Mouse (Mus musculus) neural tube, embryonic 14.5 days (tissue): ENCODE results near the gene Wasf3. TPM values are rescaled to one million over a fixed set of nuclear protein-coding genes. Genes with fewer than 3 reads are reported as not detected.

ENCODE experiments used
- ATAC-seq: fragments of 200-750 bp; cut with Nextera tagmentation; 2 replicates; pipeline ENCODE4 v1.8.0; 2017; ENCODE audit warnings: low read depth, mild to moderate bottlenecking, moderate TSS enrichment, moderate library complexity
- H3K27ac ChIP-seq: fragments of 300-500 bp; sonication (generic); 2 replicates; pipeline ENCODE4 v1.5.1; 2014; ENCODE audit warnings: low read depth, mild to moderate bottlenecking, control low read depth, low read length, moderate library complexity, mixed read lengths
- H3K27me3 ChIP-seq: fragments of 300-500 bp; sonication (generic); 2 replicates; pipeline ENCODE4 v1.6.1; 2014; ENCODE audit warnings: low read length; ENCODE audit not compliant: control insufficient read depth, insufficient read depth
- H3K36me3 ChIP-seq: fragments of 300-500 bp; sonication (generic); 2 replicates; pipeline ENCODE4 v1.6.1; 2014; ENCODE audit warnings: low read length, mixed read lengths; ENCODE audit not compliant: control insufficient read depth, insufficient read depth
- H3K4me1 ChIP-seq: fragments of 300-500 bp; sonication (generic); 2 replicates; pipeline ENCODE4 v1.6.1; 2014; ENCODE audit warnings: low read length; ENCODE audit not compliant: control insufficient read depth, insufficient read depth
- H3K4me2 ChIP-seq: fragments of 300-500 bp; sonication (generic); 2 replicates; pipeline ENCODE4 v1.6.1; 2014; ENCODE audit warnings: mild to moderate bottlenecking, low read depth, low read length, control low read depth
- H3K4me3 ChIP-seq: fragments of 300-500 bp; sonication (generic); 2 replicates; pipeline ENCODE4 v1.5.1; 2014; ENCODE audit warnings: low read depth, low read length, control low read depth, mixed read lengths
- H3K9ac ChIP-seq: fragments of 300-500 bp; sonication (generic); replicated peaks from 2 replicates; pipeline ENCODE4 v1.6.1; 2014; ENCODE audit warnings: low read depth, mild to moderate bottlenecking, control low read depth, low read length, mixed read lengths
- H3K9me3 ChIP-seq: fragments of 300-500 bp; sonication (generic); 2 replicates; pipeline ENCODE4 v1.6.1; 2016; ENCODE audit warnings: low read length; ENCODE audit not compliant: control insufficient read depth
- WGBS: fragments of 180-500 bp; shearing (Covaris S2); extraction: QIAGEN DNeasy Blood & Tissue Kit; methylation state at CpG from one replicate; pipeline ENCODE4 v1.1.7; 2014; 5-methylcytosine and 5-hydroxymethylcytosine counted together
- polyA plus RNA-seq: library from polyadenylated mRNA; unstranded; fragments of >200 nt; fragmentation: Nextera tagmentation; extraction: Ambion mirVana; gene quantifications from 2 replicates; pipeline ENCODE4 v1.2.1, GENCODE M21; 2014

Gene Wasf3
- polyA plus RNA-seq, 1 experiment from 2014 or later = 13.5 TPM

DNA sequence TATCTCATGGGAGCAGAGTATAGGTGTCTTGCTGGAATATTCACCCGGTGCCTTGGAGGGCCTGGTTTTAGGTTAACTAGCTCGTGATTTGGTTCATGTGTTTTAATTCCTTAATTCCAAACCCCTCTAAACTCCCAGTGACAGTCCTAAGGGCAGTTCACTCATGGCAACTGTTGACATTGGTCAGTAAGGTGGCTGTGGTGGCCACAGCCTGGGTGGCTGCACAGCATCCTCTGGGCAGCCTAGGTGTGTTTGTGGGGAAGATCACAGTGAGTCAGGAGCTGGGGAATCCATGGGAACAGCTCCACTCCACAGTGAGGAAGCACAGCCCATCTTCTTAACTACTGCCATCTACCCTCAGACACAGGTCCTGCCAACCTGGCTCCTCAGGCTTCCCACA is 61.8 kb downstream of the Wasf3 start:
- Histone ChIP-seq H3K4me1 (no peaks in the 10 kb centered on the region), H3K4me3 (no peak overlapping the region), H3K27ac (no peak overlapping the region), H3K36me3 (no peaks in the 10 kb centered on the region), H3K4me2 (no peak overlapping the region), H3K9ac (no peak overlapping the region), H3K27me3 (no peaks in the 10 kb centered on the region), H3K9me3 (no peaks in the 10 kb centered on the region)
- ATAC-seq = no peak
- WGBS = 96% methylated on average over 2 of the region's 2 CpGs

DNA sequence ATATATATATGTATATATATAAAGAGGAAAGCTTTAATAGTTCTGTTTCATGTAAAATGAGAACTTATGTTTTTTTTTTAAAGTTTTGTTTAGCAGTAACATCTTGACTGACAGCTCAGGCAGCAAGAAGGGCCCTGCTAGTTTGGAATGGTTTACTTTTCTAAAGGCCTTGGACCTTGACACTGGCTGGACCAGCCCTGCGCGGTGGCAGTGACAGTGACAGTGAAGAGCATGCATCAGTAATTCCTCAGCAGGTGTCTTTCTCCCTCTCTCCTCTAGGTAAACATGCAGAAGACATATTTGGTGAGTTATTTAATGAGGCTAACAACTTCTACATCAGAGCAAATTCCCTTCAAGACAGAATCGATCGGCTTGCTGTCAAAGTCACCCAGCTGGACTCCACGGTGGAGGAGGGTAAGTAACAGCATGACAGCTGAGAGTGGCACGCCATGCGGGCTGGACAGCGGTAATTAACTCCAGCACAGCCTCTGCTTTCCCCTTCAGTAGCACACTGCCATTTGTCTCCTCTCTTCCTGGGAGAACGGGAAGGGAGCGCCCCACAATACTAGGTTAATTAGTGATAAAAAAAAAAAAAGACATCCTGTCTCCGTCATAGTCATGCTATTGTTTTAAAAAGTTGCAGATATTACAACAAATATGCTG is 66.9 kb downstream of the Wasf3 start:
- WGBS = 79% methylated on average over 11 of the region's 11 CpGs

DNA sequence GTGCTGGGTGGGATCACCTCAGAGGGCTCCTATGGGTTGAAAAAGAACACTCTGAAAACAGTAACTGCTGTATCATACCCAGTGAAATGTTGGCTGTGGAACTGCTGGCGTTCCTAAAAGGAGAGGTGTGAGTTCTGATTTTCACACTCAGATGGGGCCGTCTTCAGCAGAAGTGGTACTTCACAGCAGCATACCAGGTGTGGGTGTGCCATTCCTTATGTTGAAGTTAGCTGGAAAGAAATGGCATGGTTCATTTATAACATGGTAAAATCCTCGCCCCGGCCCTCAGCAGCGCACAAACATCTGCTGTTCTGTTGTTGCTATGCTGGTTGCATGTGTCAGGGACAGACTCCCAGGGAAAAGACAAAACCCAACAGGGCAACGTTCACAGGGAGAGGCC is 68.8 kb downstream of the Wasf3 start:
- Histone ChIP-seq H3K27me3 (no peaks in the 10 kb centered on the region), H3K4me2 (no peak overlapping the region), H3K36me3 (peaks cover 6% of the 10 kb centered on the region; the same call in 1 of the 2 replicates), H3K4me3 (no peak overlapping the region), H3K9ac (no peak overlapping the region), H3K9me3 (no peaks in the 10 kb centered on the region), H3K4me1 (no peaks in the 10 kb centered on the region), H3K27ac (no peak overlapping the region)
- WGBS = 95% methylated on average over 6 of the region's 6 CpGs
- ATAC-seq = no peak

More for the DNA sequence above, 66.9 kb downstream of the Wasf3 start:
- no peak overlapping the region for H3K27ac ChIP-seq
- no peak for ATAC-seq
- no peaks in the 10 kb centered on the region for H3K9me3 ChIP-seq
- no peaks in the 10 kb centered on the region for H3K4me1 ChIP-seq
- no peak overlapping the region for H3K9ac ChIP-seq
- no peaks in the 10 kb centered on the region for H3K27me3 ChIP-seq
- no peak overlapping the region for H3K4me3 ChIP-seq
- no peak overlapping the region for H3K4me2 ChIP-seq
- H3K36me3 ChIP-seq = peaks cover 6% of the 10 kb centered on the region; the same call in 1 of the 2 replicates

DNA sequence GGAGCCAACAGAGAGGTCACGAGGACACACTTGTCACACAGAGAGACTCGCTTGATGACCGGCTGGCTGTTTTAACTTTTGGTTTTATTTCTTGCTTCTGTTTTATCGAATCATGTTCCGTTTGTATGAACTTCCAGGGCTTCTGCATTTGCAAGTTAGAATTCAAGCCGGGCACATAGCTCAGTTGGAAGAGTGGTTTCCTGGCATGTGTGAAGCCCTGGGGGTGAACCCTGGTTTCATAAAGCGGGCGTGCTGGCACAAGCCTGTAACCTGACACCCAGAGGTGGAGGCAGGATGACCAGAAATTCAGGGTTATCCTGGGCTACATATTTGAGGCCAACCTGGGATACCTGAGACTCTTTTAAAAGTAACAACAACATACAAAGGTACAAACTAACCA is 76.8 kb downstream of the Wasf3 start:
- H3K27me3 ChIP-seq = no peaks in the 10 kb centered on the region
- H3K4me1 ChIP-seq = no peaks in the 10 kb centered on the region
- no peak overlapping the region for H3K27ac ChIP-seq
- no peak overlapping the region for H3K4me3 ChIP-seq
- WGBS = 86% methylated on average over 8 of the region's 8 CpGs
- peaks cover 14% of the 10 kb centered on the region for H3K36me3 ChIP-seq
- no peak for ATAC-seq
- no peaks in the 10 kb centered on the region for H3K9me3 ChIP-seq
- no peak overlapping the region for H3K9ac ChIP-seq
- no peak overlapping the region for H3K4me2 ChIP-seq

DNA sequence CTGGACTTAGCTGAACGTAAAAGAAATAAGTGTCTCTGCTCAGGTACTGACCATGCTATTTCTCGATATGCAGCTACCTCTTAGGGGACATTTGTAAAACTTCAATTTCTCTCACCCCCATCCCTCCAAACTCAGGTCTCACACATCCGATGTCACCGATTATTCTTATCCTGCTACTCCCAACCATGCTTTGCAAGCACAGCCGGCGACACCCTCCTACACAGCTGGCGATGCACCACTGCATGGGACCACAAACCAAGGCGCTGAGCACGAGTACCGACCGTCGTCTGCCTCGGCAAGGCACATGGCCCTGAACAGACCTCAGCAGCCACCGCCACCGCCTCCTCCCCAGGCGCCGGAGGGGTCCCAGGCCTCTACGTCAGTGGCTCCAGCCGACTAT is 81.9 kb downstream of the Wasf3 start:
- Histone ChIP-seq H3K36me3 (peaks cover 23% of the 10 kb centered on the region), H3K4me2 (no peak overlapping the region), H3K27me3 (no peaks in the 10 kb centered on the region), H3K4me1 (no peaks in the 10 kb centered on the region), H3K9ac (no peak overlapping the region), H3K9me3 (no peaks in the 10 kb centered on the region), H3K27ac (no peak overlapping the region), H3K4me3 (no peak overlapping the region)
- ATAC-seq = no peak
- 92% methylated on average over 19 of the region's 19 CpGs for WGBS

DNA sequence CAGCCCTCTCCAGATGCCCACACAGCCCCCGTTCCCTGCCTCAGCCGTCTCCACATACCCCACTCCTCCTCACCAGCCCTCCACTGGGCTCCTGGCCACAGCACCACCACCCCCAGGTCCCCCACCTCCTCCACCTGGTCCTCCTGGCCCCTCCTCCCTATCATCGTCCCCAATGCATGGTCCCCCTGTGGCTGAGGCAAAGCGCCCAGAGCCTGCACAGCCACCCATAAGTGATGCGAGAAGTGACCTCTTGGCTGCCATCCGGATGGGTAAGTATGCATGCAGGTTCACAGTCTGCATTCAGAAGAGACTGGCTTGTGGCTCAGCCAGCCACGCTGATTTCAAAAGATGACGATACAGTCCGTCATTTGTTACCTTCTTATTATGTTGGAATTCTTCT is 83.5 kb downstream of the Wasf3 start:
- H3K4me3 ChIP-seq = no peak overlapping the region
- no peak for ATAC-seq
- no peaks in the 10 kb centered on the region for H3K9me3 ChIP-seq
- H3K27ac ChIP-seq = no peak overlapping the region
- no peaks in the 10 kb centered on the region for H3K4me1 ChIP-seq
- peaks cover 23% of the 10 kb centered on the region; the same call in 1 of the 2 replicates for H3K36me3 ChIP-seq
- WGBS = 90% methylated on average over 9 of the region's 9 CpGs
- no peak overlapping the region for H3K4me2 ChIP-seq
- no peaks in the 10 kb centered on the region for H3K27me3 ChIP-seq
- no peak overlapping the region for H3K9ac ChIP-seq

DNA sequence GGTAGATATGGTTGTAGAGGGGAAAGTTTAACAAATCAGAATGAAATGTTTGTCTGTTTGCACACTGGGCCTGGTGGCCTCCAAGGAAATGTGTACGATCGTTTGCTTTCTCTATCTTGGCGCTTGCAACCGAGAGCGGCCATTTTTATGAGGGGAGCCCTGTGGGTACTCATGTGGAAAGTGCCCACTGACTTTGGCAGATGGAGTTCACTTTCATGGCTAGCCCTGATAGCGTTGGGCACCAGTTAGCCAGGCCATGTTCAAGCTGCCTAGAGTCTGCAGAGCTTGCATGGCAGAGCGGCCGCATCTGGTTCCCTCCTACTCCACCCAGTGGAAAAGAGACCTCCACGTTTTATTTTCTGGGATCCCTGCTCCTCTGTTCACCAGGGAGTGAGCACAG is 86.0 kb downstream of the Wasf3 start:
- Histone ChIP-seq H3K4me3 (no peak overlapping the region), H3K36me3 (peaks cover 19% of the 10 kb centered on the region; the same call in 1 of the 2 replicates), H3K4me2 (no peak overlapping the region), H3K9ac (no peak overlapping the region), H3K4me1 (no peaks in the 10 kb centered on the region), H3K27ac (no peak overlapping the region), H3K27me3 (no peaks in the 10 kb centered on the region), H3K9me3 (no peaks in the 10 kb centered on the region)
- 92% methylated on average over 9 of the region's 9 CpGs for WGBS
- ATAC-seq = no peak

DNA sequence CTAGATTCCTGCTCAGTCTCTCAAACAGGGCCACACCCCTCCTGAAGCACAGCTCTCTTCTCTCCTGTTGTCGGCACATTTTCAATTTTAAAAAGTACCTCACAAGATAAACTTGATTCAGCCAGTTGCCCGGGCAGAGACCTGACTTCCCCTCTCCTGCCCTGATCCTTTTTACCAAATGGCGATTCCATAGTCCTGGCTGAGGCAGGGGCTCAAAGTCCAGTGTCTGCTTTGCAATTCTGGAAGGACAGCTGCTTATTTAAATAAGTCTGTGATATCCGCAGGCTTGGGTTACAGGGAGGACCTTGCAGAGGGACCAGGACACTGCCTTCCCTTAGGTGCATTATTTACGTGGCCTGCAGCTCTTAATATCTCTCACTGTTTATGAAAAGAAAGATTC is 86.5 kb downstream of the Wasf3 start:
- peaks cover 16% of the 10 kb centered on the region; the same call in 1 of the 2 replicates for H3K36me3 ChIP-seq

DNA sequence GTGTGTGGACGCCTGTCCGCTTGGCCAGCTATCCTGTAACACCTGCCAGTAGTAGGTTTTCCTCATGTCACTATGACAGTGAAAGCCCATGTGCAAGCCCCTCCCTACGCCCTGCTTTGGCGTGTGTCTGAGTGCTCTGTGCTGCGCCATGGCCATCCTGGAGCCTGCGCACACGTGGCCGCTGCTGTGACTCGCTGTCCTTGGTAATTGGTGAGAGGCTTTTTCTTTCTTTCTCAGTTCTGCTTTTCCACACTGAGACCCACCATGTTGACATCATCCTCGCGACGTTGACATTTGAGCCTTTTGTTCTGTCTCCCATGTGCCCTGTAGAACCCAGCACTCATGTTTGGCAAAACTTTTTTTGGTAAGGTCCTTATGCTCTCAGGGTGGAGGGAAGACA is 87.0 kb downstream of the Wasf3 start:
- no peaks in the 10 kb centered on the region for H3K9me3 ChIP-seq
- 93% methylated on average over 12 of the region's 12 CpGs for WGBS

More for the DNA sequence above, 86.5 kb downstream of the Wasf3 start:
- Histone ChIP-seq H3K4me1 (no peaks in the 10 kb centered on the region), H3K4me2 (no peak overlapping the region), H3K9ac (no peak overlapping the region), H3K4me3 (no peak overlapping the region), H3K9me3 (no peaks in the 10 kb centered on the region), H3K27ac (no peak overlapping the region), H3K27me3 (no peaks in the 10 kb centered on the region)
- 95% methylated on average over 5 of the region's 5 CpGs for WGBS
- ATAC-seq = no peak

More for the DNA sequence above, 87.0 kb downstream of the Wasf3 start:
- no peak overlapping the region for H3K9ac ChIP-seq
- ATAC-seq = no peak
- H3K27ac ChIP-seq = no peak overlapping the region
- H3K4me2 ChIP-seq = no peak overlapping the region
- no peaks in the 10 kb centered on the region for H3K4me1 ChIP-seq
- H3K27me3 ChIP-seq = no peaks in the 10 kb centered on the region
- H3K36me3 ChIP-seq = peaks cover 14% of the 10 kb centered on the region; the same call in 1 of the 2 replicates
- H3K4me3 ChIP-seq = no peak overlapping the region
